Mouse (Mus musculus): ENCODE measurements around the gene Armc12.

GRCm38 (mm10) chr17:28513844-28514243 is 16.8 kb upstream of the Armc12 start:
- TF ChIP-seq EP300 (optimal IDR thresholded peaks at IDR 0.05): no peak
- TF ChIP-seq CTCF (IDR thresholded peaks at IDR 0.05; ENCODE audit: low read depth): no peak

Data from stomach, postnatal 0 days (tissue).